Mouse (Mus musculus) megakaryocyte, embryonic 14.5 days (primary cell): ENCODE measurements at regions not wholly inside any gene's neighbourhood (a gene's known extent, or its start where the extent isn't known, plus 50 kb on each side); places are given as distances from the start of the nearest gene placed in this dataset.

Source experiments
- FLI1 ChIP-seq: IDR thresholded peaks from 2 replicates; pipeline ENCODE4 v1.6.1; 2012; ENCODE audit warnings: low read length, inconsistent platforms, mixed read lengths
- GATA1 ChIP-seq: IDR thresholded peaks from 3 replicates; pipeline ENCODE4 v1.6.1; 2012; ENCODE audit warnings: mixed read lengths, low read length, inconsistent platforms, borderline replicate concordance

DNA sequence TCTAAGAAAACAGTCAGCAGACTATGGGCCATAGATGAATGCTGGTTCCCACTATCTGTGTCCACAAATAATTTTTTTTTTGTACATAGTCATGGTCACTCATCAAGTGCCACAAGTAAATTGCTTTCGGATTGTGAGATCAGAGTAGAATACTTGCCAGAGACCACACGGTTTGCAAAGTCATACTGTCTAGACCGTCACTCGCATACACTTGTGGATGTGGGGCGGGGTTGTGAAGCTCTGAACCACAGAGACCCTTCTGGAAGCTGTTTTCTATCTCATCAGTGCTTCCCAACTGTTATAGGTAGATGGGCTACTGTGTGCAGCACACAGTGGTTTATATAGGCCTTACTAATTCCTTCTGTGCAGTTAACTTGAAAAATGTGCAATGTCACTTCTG lies 100.9 kb upstream of the Runx1 start:
- TF ChIP-seq GATA1 (no peak), FLI1 (no peak)
